8 mouse cellular contexts compared by ENCODE assay signal in genomic region chr17:63185531-63185930, GRCm38 (mm10).
A peak's percentile ranks its signal among the peaks of the same experiment; 100 is the strongest.
DNase-seq lines count a peak whose midpoint lies in the region.

No protein-coding gene starts in this region.

- peak; percentile 63 for DNase-seq in embryo, embryonic 10 days (ENCODE audit: low spot score)
- DNase-seq in embryo, embryonic 9.5 days (ENCODE audit: extremely low spot score), result no peak
- DNase-seq in adrenal gland, postnatal 14 days, result peak; percentile 62
- peak; percentile 13 for DNase-seq in heart, postnatal 25 days (ENCODE audit: low spot score)
- peak; percentile 43 for DNase-seq in lung, postnatal 14 days
- DNase-seq in skeletal muscle tissue, adult 2 months (ENCODE audit: low read depth, low spot score), result peak; percentile 27
- no peak for DNase-seq in testis, postnatal 14 days (ENCODE audit: low spot score)
- no peak for DNase-seq in cerebellum, adult 11 months

- intact Hi-C loops in heart, postnatal 25 days (cut with DNase I), result no loop called here

Comparison
In these comparisons a context has a peak if more than half of its experiments do, and no peak if none do; other contexts are left out.
1. DNase-seq: peak in embryo, embryonic 10 days (single experiment), adrenal gland, postnatal 14 days (single experiment), heart, postnatal 25 days (single experiment), lung, postnatal 14 days (single experiment) and skeletal muscle tissue, adult 2 months (single experiment); none in embryo, embryonic 9.5 days (single experiment), testis, postnatal 14 days (single experiment) and cerebellum, adult 11 months (single experiment).